Mouse (Mus musculus): ENCODE data around the gene Dennd1b. TPM values are rescaled to one million over a fixed set of nuclear protein-coding genes. Genes with fewer than 3 reads are reported as not detected.

The Dennd1b gene
- total RNA-seq, 2 experiments from 2014 or later = 22.2 to 23.5 TPM

Other genes starting within 250 kb of the Dennd1b start
- gene Lhx9, start 114.9 kb upstream of the Dennd1b start, total RNA-seq (2021) = under 1 TPM in 1 of 2 experiments, not detected in 1; 0.24 TPM
- gene 2310009B15Rik, start 106.6 kb upstream of the Dennd1b start, total RNA-seq (2021) = 10 to 100 TPM in 1 of 2 experiments, 1 to 10 TPM in 1; 9.4 to 11.1 TPM

All from heart, postnatal 14 days (tissue).